Mouse (Mus musculus): Measurements from ENCODE around the gene Ankrd33.

Gene Ankrd33

GRCm38 (mm10) chr15:101147115-101147909 is 31.8 kb downstream of the Ankrd33 start:
- DNase-seq (ENCODE audit: low spot score): no peak

DNA sequence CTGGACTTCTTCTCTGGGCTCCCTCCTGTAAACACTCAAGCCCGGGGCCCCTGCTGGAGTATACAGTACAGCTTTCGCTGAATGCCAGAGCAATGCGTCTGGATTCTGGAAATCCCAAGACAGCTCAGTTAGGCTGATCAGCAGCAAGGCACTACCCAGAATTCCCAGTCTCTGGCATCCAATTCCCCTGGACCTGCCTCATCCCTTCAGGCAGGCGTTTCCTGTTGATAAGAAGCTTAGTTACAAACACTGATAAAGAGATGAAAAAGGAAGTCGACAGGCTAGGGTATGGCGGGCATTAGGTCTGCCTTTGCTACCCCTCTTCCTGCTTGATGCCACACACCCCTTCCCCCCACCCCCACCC is 32.3 kb downstream of the Ankrd33 start:
- no peak for DNase-seq (ENCODE audit: low spot score)

DNA sequence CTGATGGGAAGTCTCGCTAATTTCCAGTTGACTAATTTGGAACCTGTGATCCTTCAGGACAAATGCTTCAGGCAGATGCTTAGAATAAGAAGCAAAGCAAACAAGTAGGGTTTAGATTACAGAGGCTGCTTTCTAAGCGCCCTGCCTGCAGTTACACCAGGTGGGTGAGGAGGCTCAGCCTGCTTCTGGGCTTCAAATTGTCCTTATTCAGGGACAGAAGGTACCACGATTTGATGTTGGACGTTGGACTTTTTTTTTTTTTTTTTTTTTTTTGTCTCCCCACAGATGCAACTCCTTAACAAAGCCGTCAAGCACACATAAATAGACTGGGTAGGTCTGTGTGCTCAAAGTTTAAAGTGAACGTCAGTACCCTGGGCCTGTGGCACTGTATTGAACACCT is 33.0 kb downstream of the Ankrd33 start:
- DNase-seq (ENCODE audit: low spot score): no peak

- no peak for DNase-seq (ENCODE audit: low spot score)
These were observed 36.1 kb downstream of the Ankrd33 start for GRCm38 (mm10) chr15:101151409-101152261.

DNA sequence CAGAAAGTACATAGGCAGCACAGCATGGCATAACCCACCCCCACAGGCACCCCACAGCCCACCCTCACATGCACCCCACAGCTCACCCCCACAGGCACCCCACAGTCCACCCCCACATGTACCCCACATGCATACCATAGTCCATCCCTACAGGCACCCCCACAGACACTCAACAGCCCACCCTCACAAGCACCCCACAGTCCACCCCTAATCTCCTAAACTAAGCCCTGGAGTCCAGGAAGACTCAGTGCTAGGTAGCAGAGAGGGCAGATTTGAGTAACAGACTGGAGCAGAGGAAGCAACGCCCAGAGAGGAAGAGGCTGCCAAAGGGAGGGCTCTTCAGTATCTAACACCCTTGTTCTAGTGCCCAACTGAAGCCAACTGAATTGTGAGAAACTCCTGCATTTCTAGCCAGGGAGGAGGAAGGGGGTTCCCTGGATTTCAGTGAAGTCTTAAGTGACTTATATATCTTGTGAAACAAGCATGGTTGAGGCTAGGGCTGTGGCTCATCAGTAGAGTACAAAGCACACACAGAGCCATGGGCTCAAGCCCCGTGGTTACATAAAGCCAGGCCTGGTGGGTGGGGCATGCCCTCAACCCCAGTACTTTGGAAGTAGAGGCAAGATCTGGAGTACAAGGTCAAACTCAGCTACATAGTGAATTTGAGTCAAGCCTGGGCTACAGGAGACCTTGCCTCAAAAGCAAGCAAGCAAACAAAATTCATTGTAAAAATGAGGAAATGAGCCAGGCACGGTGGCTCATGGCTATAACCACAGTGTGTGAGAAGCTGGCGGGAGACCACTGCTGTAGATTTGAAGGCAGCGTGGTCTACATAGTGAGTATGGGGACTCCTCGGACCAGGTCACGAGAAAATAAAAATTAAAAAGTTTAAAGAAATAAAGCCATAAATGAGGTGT is 39.4 kb downstream of the Ankrd33 start:
- no peak for DNase-seq (ENCODE audit: low spot score)

DNA sequence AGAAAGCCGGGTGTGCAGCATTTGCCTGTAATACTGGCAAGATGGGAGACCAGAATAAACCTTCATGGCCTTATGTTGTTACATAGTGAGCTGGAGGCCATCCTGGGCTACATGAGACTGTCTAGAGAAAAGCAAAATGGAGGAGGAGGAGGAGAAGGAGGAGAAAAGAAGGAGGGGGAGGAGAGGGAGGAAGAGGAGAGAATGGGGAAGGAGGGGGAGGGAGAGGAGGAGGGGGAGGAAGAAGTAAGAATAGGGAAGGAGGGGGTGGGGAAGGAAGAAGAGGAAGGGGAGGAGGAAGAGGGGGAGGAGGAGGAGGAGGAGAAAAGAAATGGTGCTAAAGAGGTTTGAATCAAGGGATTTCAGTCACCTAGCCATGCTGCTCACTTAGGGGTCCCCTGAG is 44.6 kb downstream of the Ankrd33 start:
- no peak for DNase-seq (ENCODE audit: low spot score)

DNA sequence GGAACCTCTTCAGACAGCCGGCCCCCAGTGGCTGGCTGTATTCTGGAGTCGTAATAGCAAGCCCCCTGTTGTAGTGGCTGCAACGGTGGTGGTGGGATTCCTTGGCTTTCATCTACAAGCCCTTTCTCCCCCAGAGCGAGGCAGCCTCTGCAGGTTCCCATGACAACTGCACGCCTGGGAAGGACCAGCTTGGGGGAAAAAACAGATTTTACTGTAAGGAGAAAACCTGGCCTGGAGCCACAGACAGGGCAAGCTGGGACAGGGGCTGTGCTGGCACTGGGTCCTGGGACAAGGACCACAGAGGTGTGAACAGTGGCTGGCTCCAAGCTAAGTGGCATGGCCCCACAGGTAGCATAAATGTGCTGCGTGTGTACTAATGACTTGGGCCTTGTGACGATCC is 45.0 kb downstream of the Ankrd33 start:
- no peak for DNase-seq (ENCODE audit: low spot score)

DNA sequence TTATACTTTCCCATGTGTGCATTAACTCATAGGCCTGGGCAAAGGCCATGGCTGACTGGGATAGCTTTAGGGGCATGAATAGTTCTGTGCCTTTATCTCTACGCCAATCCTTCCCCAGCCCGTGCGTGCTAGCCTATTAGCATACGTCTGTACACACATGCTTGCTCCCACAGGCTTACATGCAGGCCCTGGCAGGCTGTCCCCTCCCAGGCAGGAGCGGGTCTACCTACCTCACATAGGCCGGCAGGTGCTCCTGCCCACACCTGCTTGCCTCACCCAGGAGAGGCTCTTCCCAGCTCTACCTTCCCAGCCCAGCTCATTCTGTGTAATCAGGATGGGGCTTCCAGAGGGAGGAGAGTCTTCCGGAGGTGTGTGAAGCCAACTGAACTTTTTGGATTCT is 46.0 kb downstream of the Ankrd33 start:
- DNase-seq (ENCODE audit: low spot score): no peak

- DNase-seq (ENCODE audit: low spot score): no peak
These were observed 47.5 kb downstream of the Ankrd33 start for GRCm38 (mm10) chr15:101163056-101163458.

- DNase-seq (ENCODE audit: low spot score): no peak
These were observed 48.3 kb downstream of the Ankrd33 start for GRCm38 (mm10) chr15:101163854-101164253.

DNA sequence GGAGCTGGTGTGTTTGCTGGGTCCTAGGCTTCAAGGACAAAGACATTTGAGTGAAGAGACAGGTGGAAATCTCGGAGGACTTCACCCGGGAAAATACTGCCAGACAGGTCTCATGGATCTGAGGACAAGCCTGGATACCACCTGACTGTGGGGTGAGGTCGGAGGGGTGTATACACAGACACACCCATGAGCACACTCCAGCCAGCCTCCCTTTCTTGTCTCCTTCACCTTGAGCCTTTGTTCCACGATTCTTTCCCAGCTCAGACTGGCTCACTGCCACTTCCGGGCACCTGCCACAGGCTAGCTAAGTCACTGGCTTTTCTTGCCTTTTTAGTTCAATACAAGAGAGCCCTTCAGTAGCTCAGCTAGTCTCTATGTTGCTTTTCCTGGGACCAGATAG is 48.7 kb downstream of the Ankrd33 start:
- no peak for DNase-seq (ENCODE audit: low spot score)

GRCm38 (mm10) chr15:101165658-101166437 is 50.3 kb downstream of the Ankrd33 start:
- DNase-seq (ENCODE audit: low spot score): no peak

- DNase-seq (ENCODE audit: low spot score): no peak
These were observed 52.0 kb downstream of the Ankrd33 start for GRCm38 (mm10) chr15:101167553-101167952.
